Mouse (Mus musculus): ENCODE data around the gene Rdh9. TPM values are rescaled to one million over a fixed set of nuclear protein-coding genes. Genes with fewer than 3 reads are reported as not detected.
"Not testable (repeated sequence)": the region's sequence is repeated elsewhere in the genome, so short reads cannot be mapped to it uniquely, and the experiment has no call there.

Gene Rdh9
- polyA plus RNA-seq, 1 experiment from 2014 or later: 0.13 TPM

DNA sequence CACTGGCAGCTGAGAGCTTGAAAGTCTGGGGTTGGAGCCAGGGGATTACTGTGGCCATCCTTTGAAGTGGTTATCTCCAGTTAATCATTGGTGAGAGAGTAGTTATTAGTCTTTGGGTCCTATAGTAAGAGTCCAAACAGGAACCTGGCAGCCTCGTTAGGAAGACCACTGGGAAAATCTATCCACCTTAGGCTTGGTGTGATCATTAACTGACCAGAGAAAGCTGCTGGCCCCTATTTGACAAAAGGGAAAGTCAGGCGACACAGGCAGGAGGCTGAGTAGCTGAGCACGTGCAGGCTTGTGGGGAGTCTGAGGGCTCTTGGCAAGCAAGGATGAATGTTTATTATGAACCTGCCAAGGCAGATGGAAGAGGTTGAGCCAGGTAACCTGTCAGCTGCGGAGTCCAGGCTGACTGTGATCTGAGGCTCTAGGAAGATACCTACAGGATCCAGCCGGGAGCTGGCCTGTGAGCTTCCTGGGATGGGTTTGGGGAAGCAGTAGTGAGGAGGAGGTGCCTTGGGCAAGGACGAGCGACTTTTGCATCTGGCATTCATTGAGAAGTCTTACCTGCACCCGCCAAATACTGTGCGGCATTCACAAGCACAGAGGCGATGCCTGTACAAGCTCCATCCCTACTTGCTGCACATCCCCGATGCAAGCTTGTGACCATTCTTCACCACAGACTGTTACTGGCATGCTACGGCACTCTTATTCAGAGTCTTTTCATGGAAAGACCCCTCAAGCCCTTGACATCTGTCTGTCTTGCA lies 12.1 kb upstream of the Rdh9 start:
- Histone ChIP-seq H3K4me1 (no peaks in the 10 kb centered on the region), H3K9me3 (no peaks in the 10 kb centered on the region), H3K4me3 (replicated peaks) (no peak overlapping the region), H3K36me3 (replicated peaks) (no peaks in the 10 kb centered on the region), H3K27ac (no peak overlapping the region), H3K4me2 (no peak overlapping the region), H3K9ac (no peak overlapping the region), H3K27me3 (no peaks in the 10 kb centered on the region)
- ATAC-seq (ENCODE audit: low FRiP score): no peak
- 70% methylated on average over 12 of the region's 12 CpGs for WGBS

GRCm38 (mm10) chr10:127766564-127766963 lies 9.6 kb upstream of the Rdh9 start:
- no peak for ATAC-seq (ENCODE audit: low FRiP score)

DNA sequence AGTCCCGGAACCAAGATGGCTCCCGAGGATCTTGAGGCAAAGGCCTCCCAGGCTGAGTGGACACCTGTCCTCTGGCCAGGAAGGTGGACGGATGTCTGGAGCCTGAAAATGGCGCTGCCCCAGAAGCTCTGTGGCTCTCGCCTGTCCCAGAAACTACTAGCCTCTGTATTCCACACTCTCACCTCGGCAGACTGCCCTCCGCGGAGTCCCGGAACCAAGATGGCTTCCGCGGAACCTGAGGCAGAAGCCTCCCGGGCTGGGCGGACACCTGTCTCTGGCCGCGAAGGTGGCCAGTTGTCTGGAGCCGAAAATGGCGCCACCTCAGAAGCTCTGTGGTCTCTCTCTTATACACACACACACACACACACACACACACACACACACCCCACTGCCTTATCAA lies 6.1 kb downstream of the Rdh9 start:
- H3K4me3 ChIP-seq (replicated peaks); H3K9me3 ChIP-seq; H3K27me3 ChIP-seq; ATAC-seq (ENCODE audit: low FRiP score); H3K4me1 ChIP-seq; H3K27ac ChIP-seq; H3K4me2 ChIP-seq; H3K9ac ChIP-seq; H3K36me3 ChIP-seq (replicated peaks): not testable (repeated sequence)
- 96% methylated on average over 17 of the region's 17 CpGs for WGBS

More at GRCm38 (mm10) chr10:127766564-127766963, 9.6 kb upstream of the Rdh9 start:
- Histone ChIP-seq H3K27ac (no peak overlapping the region), H3K4me3 (replicated peaks) (no peak overlapping the region), H3K9ac (no peak overlapping the region), H3K4me1 (no peaks in the 10 kb centered on the region), H3K4me2 (no peak overlapping the region), H3K9me3 (no peaks in the 10 kb centered on the region), H3K27me3 (no peaks in the 10 kb centered on the region), H3K36me3 (replicated peaks) (no peaks in the 10 kb centered on the region)
- whole genome bisulfite sequencing: 86% methylated on average over 1 of the region's 1 CpGs

DNA sequence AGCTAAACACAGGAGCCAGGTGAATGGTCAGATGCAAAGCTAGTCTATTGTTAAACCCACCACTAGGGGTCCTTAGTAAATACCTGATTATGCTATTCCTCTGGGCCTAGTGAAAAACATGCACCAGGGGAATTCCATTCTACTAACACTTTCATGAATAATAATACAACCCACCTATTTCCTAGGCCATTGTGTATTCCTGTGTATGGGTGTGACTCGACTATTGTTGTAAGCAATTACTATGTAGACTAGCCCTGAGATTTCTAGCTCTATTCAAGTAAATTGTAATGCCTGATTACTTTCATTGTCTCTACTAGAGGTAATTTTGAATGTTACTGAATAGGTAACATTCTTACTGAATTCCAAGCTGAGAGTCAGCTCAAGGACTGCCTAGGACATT lies 9.2 kb downstream of the Rdh9 start:
- WGBS: 69% methylated on average over 1 of the region's 1 CpGs
- H3K4me1 ChIP-seq; H3K27me3 ChIP-seq; H3K36me3 ChIP-seq (replicated peaks); H3K4me3 ChIP-seq (replicated peaks); H3K9me3 ChIP-seq; H3K27ac ChIP-seq; ATAC-seq (ENCODE audit: low FRiP score); H3K4me2 ChIP-seq; H3K9ac ChIP-seq: not testable (repeated sequence)

- WGBS: 61% methylated on average over 1 of the region's 1 CpGs
- no peaks in the 10 kb centered on the region for H3K36me3 ChIP-seq (replicated peaks)
- H3K9me3 ChIP-seq: 0 out of 2 replicates have a peak, but pooled peaks cover 2% of the 10 kb centered on the region
- no peaks in the 10 kb centered on the region for H3K27me3 ChIP-seq
- H3K9ac ChIP-seq: no peak overlapping the region
- H3K27ac ChIP-seq: no peak overlapping the region
- ATAC-seq (ENCODE audit: low FRiP score): no peak
- H3K4me3 ChIP-seq (replicated peaks): no peak overlapping the region
- H3K4me2 ChIP-seq: no peak overlapping the region
- H3K4me1 ChIP-seq: no peaks in the 10 kb centered on the region
Observed at GRCm38 (mm10) chr10:127799295-127799694, 23.1 kb downstream of the Rdh9 start.

DNA sequence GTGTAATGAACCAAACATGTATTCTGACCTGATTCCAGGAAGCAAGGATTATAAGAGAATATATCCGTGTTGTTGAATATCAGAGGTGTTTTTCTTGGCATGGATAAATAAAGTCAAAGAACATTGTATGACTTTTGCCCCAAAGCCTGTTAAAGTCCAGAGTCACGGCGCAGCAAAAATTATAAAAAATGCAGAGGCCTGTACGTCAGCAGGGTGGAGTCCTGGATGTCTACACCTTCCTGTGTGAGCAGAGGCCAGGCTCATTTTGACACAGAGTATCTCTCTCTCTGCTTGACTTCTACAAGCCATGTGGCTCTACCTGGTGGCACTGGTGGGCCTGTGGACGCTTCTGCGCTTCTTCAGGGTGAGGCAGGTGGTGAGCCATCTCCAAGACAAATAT lies 24.7 kb downstream of the Rdh9 start, which contains the start of gene Rdh16:
Gene Rdh16 (plus strand): TSS at position 262 of the 400 bp plus-strand sequence.
- 89% methylated on average over 6 of the region's 6 CpGs for WGBS
- no peak within 1 kb of the TSS for H3K9ac ChIP-seq
- no peak within 1 kb of the TSS for H3K4me2 ChIP-seq
- H3K4me1 ChIP-seq: no peaks in the 10 kb centered on the region
- 0 out of 2 replicates have a peak, but pooled peaks cover 2% of the 10 kb centered on the region for H3K9me3 ChIP-seq
- no peak within 1 kb of the TSS for H3K4me3 ChIP-seq (replicated peaks)
- ATAC-seq (ENCODE audit: low FRiP score): no peak
- no peaks in the 10 kb centered on the region for H3K27me3 ChIP-seq
- no peak within 1 kb of the TSS for H3K27ac ChIP-seq
- no peaks in the 10 kb centered on the region for H3K36me3 ChIP-seq (replicated peaks)

- Histone ChIP-seq H3K4me2 (no peak overlapping the region), H3K36me3 (replicated peaks) (no peaks in the 10 kb centered on the region), H3K4me1 (no peaks in the 10 kb centered on the region), H3K9me3 (0 out of 2 replicates have a peak, but pooled peaks cover 2% of the 10 kb centered on the region), H3K4me3 (replicated peaks) (no peak overlapping the region), H3K9ac (no peak overlapping the region), H3K27ac (no peak overlapping the region), H3K27me3 (no peaks in the 10 kb centered on the region)
- WGBS: 91% methylated on average over 2 of the region's 2 CpGs
- no peak for ATAC-seq (ENCODE audit: low FRiP score)
Observed at GRCm38 (mm10) chr10:127801612-127802011, 25.4 kb downstream of the Rdh9 start.

- Histone ChIP-seq H3K27me3 (no peaks in the 10 kb centered on the region), H3K4me1 (no peaks in the 10 kb centered on the region), H3K4me2 (no peak overlapping the region), H3K36me3 (replicated peaks) (no peaks in the 10 kb centered on the region), H3K9me3 (no peaks in the 10 kb centered on the region), H3K9ac (no peak overlapping the region), H3K27ac (no peak overlapping the region), H3K4me3 (replicated peaks) (no peak overlapping the region)
- 80% methylated on average over 5 of the region's 5 CpGs for WGBS
- no peak for ATAC-seq (ENCODE audit: low FRiP score)
Observed at GRCm38 (mm10) chr10:127802236-127802635, 26.1 kb downstream of the Rdh9 start.

GRCm38 (mm10) chr10:127804416-127804815 lies 28.2 kb downstream of the Rdh9 start:
- Histone ChIP-seq H3K27me3 (no peaks in the 10 kb centered on the region), H3K4me3 (replicated peaks) (no peak overlapping the region), H3K36me3 (replicated peaks) (no peaks in the 10 kb centered on the region), H3K9me3 (no peaks in the 10 kb centered on the region), H3K27ac (no peak overlapping the region), H3K4me2 (no peak overlapping the region), H3K4me1 (no peaks in the 10 kb centered on the region), H3K9ac (no peak overlapping the region)
- ATAC-seq (ENCODE audit: low FRiP score): no peak
- WGBS: 61% methylated on average over 7 of the region's 7 CpGs

DNA sequence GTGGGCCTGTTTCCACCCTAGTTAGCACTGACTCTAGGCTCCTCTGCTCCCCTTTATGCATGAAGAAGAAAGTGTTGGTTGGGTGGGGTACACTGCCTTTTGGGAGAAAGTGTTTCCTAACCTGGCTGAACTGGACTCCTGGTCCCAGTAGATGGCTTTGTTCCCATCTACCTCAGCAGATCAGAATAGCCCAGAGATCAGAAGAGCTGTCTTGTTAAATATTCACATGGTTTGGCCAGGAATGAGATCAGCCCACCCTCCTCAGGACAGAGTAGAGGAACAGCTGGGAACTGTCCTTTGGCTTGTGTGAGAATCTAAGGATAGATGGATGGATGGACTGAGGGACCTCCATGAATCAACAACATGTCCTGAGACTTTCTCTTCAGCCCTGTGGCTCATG lies 39.7 kb downstream of the Rdh9 start:
- no peak overlapping the region for H3K27ac ChIP-seq
- ATAC-seq (ENCODE audit: low FRiP score): no peak

DNA sequence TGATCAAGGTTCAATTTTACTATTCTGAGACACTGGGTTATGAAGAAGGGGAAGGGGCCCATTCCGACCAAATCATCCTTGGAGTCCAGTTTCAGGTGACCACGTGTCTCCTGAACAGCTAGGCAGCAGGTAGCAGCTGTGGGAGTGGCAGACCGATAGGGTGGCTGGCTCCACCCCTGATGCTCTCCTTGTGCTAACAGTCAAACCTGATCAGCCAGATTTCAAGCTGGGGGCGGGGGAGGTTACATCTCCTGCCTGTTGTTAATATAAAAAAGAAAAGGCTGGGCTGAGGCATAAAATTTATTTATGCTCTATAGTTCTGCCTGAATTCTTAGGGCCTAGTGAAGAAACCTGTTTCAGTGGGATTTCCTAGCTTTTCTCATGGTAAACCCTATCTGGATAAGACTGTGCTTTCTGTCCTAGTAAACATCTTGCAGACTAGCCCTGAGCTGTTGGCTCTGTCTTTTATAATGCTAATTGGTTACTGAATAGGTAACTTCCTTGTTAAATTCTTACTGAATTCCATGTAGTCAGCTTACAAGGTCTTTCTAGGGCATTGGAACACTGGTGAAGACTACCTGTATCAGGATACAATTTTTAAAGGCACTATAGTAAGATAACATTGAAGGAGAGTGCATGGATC lies 41.2 kb downstream of the Rdh9 start:
- H3K9ac ChIP-seq; H3K4me2 ChIP-seq; H3K27ac ChIP-seq; H3K27me3 ChIP-seq; H3K4me1 ChIP-seq; H3K9me3 ChIP-seq; H3K36me3 ChIP-seq (replicated peaks); ATAC-seq (ENCODE audit: low FRiP score); H3K4me3 ChIP-seq (replicated peaks): not testable (repeated sequence)
- WGBS: 78% methylated on average over 4 of the region's 4 CpGs

More for the DNA sequence above, 39.7 kb downstream of the Rdh9 start:
- Histone ChIP-seq H3K4me1 (no peaks in the 10 kb centered on the region), H3K9ac (no peak overlapping the region), H3K36me3 (replicated peaks) (no peaks in the 10 kb centered on the region), H3K4me2 (no peak overlapping the region), H3K4me3 (replicated peaks) (no peak overlapping the region), H3K27me3 (no peaks in the 10 kb centered on the region), H3K9me3 (peaks cover 2% of the 10 kb centered on the region; the same call in 1 of the 2 replicates)

GRCm38 (mm10) chr10:127821806-127822205 lies 45.6 kb downstream of the Rdh9 start:
- 87% methylated on average over 2 of the region's 2 CpGs for WGBS
- H3K27ac ChIP-seq; H3K9me3 ChIP-seq; H3K9ac ChIP-seq; H3K27me3 ChIP-seq; H3K4me2 ChIP-seq; H3K4me1 ChIP-seq; H3K4me3 ChIP-seq (replicated peaks); ATAC-seq (ENCODE audit: low FRiP score); H3K36me3 ChIP-seq (replicated peaks): not testable (repeated sequence)

- Histone ChIP-seq H3K9me3 (peaks cover 4% of the 10 kb centered on the region; the same call in 1 of the 2 replicates), H3K9ac (no peak overlapping the region), H3K4me1 (no peaks in the 10 kb centered on the region), H3K36me3 (replicated peaks) (no peaks in the 10 kb centered on the region), H3K27ac (no peak overlapping the region), H3K4me2 (no peak overlapping the region), H3K4me3 (replicated peaks) (no peak overlapping the region), H3K27me3 (no peaks in the 10 kb centered on the region)
- 83% methylated on average over 6 of the region's 6 CpGs for WGBS
- no peak; the same call in 1 of the 2 replicates for ATAC-seq (ENCODE audit: low FRiP score)
Observed at GRCm38 (mm10) chr10:127825386-127825785, 49.2 kb downstream of the Rdh9 start.

Measured in forebrain, embryonic 12.5 days (tissue).